Mouse (Mus musculus) neural tube, embryonic 10.5 days (tissue): Measurements from ENCODE around the gene Pet117.
A peak's percentile ranks its signal among the peaks of the same experiment; 100 is the strongest.
"Not testable (repeated sequence)": the region's sequence is repeated elsewhere in the genome, so short reads cannot be mapped to it uniquely, and the experiment has no call there.

Source experiments
- DNase-seq: peaks from one replicate; pipeline ENCODE4 v3.0.0-alpha.2; 2017; ENCODE audit warnings: low spot score; ENCODE audit errors: extremely low spot score

Gene Pet117

GRCm38 (mm10) chr2:144368400-144369019, at the start of gene Pet117, which contains the start of gene Kat14:
TSS of gene Pet117 (plus strand) at chr2:144368996.
TSS of gene Kat14 (plus strand) at chr2:144368983.
- DNase-seq, result peak; percentile 98

GRCm38 (mm10) chr2:144324218-144324617, 44.6 kb upstream of the Pet117 start:
- no peak for DNase-seq

- DNase-seq, result no peak
Measured at GRCm38 (mm10) chr2:144329451-144329850, 39.3 kb upstream of the Pet117 start.

GRCm38 (mm10) chr2:144329937-144330336, 38.9 kb upstream of the Pet117 start:
- DNase-seq, result peak; percentile 22

GRCm38 (mm10) chr2:144330352-144330959, 38.3 kb upstream of the Pet117 start:
- peak; percentile 63 for DNase-seq

GRCm38 (mm10) chr2:144330960-144331371, 37.8 kb upstream of the Pet117 start:
- no peak for DNase-seq

- DNase-seq, result peak; percentile 54
Measured at GRCm38 (mm10) chr2:144331401-144332302, 37.1 kb upstream of the Pet117 start, which contains the start of gene Ovol2. TSS of gene Ovol2 (minus strand) at chr2:144332146.

- DNase-seq, result peak; percentile 31
Measured at GRCm38 (mm10) chr2:144332486-144332885, 36.3 kb upstream of the Pet117 start.

- DNase-seq, result peak; percentile 59
Measured at GRCm38 (mm10) chr2:144333138-144333842, 35.5 kb upstream of the Pet117 start.

GRCm38 (mm10) chr2:144337230-144337629, 31.6 kb upstream of the Pet117 start:
- DNase-seq, result no peak

GRCm38 (mm10) chr2:144337701-144338100, 31.1 kb upstream of the Pet117 start:
- no peak for DNase-seq

- DNase-seq, result not testable (repeated sequence)
Measured at GRCm38 (mm10) chr2:144338149-144338548, 30.6 kb upstream of the Pet117 start.

- DNase-seq, result no peak
Measured at GRCm38 (mm10) chr2:144343158-144343557, 25.6 kb upstream of the Pet117 start.

GRCm38 (mm10) chr2:144348525-144348924, 20.3 kb upstream of the Pet117 start:
- DNase-seq, result no peak

GRCm38 (mm10) chr2:144352843-144353242, 16.0 kb upstream of the Pet117 start:
- DNase-seq, result no peak

- no peak for DNase-seq
Measured at GRCm38 (mm10) chr2:144369020-144369421, 225 bp downstream of the Pet117 start.

GRCm38 (mm10) chr2:144369511-144369910, 715 bp downstream of the Pet117 start:
- no peak for DNase-seq

GRCm38 (mm10) chr2:144371566-144371965, 2.8 kb downstream of the Pet117 start:
- DNase-seq, result no peak

GRCm38 (mm10) chr2:144373063-144373462, 4.3 kb downstream of the Pet117 start:
- DNase-seq, result no peak

GRCm38 (mm10) chr2:144375063-144375703, 6.4 kb downstream of the Pet117 start:
- DNase-seq, result no peak

- DNase-seq, result no peak
Measured at GRCm38 (mm10) chr2:144381293-144381692, 12.5 kb downstream of the Pet117 start.
